Mouse (Mus musculus) ES-E14 (cell line): ENCODE data around the gene Rpl39. TPM values are rescaled to one million over a fixed set of nuclear protein-coding genes. Genes with fewer than 3 reads are reported as not detected.

Source experiments
- DNase-seq: peaks from one replicate; pipeline ENCODE4 v3.0.0-alpha.2; 2013; ENCODE audit warnings: low read depth, low spot score
- H3K27ac ChIP-seq: 2 replicates; pipeline ENCODE4 v1.5.1; 2012; ENCODE audit warnings: low read depth, mild to moderate bottlenecking, low read length, moderate library complexity, mixed read lengths; ENCODE audit not compliant: poor library complexity, insufficient read depth, severe bottlenecking
- H3K36me3 ChIP-seq: 2 replicates; pipeline ENCODE4 v1.6.1; 2012; ENCODE audit warnings: mild to moderate bottlenecking, low read length, moderate library complexity, mixed read lengths; ENCODE audit not compliant: control insufficient read depth, poor library complexity, insufficient read depth, severe bottlenecking
- H3K4me1 ChIP-seq, 2 experiments: fragments of 150-350 bp in 1 of 2; sonication (generic) in 1 of 2; 2 replicates each; pipeline ENCODE4 v1.6.1; 2012; ENCODE audit warnings: low read length in 2 of 2, mild to moderate bottlenecking in 1 of 2, mixed read lengths in 1 of 2; ENCODE audit not compliant: control insufficient read depth in 2 of 2, insufficient read depth in 2 of 2, poor library complexity in 1 of 2
- H3K4me3 ChIP-seq, 2 experiments: fragments of 150-350 bp in 1 of 2; sonication (generic) in 1 of 2; 2 replicates each; pipeline ENCODE4 v1.5.1; 2012; ENCODE audit warnings: low read length in 2 of 2, low read depth in 1 of 2, mild to moderate bottlenecking in 1 of 2, mixed read lengths in 1 of 2; ENCODE audit not compliant: insufficient read depth in 1 of 2, poor library complexity in 1 of 2, severe bottlenecking in 1 of 2
- H3K9ac ChIP-seq: 2 replicates; pipeline ENCODE4 v1.6.1; 2012; ENCODE audit warnings: low read depth, mild to moderate bottlenecking, low read length, mixed read lengths; ENCODE audit not compliant: poor library complexity, insufficient read depth, severe bottlenecking
- H3K9me3 ChIP-seq: fragments of 150-350 bp; sonication (generic); 2 replicates; pipeline ENCODE4 v1.6.1; 2012; ENCODE audit warnings: low read depth, mild to moderate bottlenecking, low read length; ENCODE audit not compliant: control insufficient read depth, insufficient read depth
- CHD2 ChIP-seq: IDR thresholded peaks from 2 replicates; pipeline ENCODE4 v1.6.1; 2014; ENCODE audit warnings: mild to moderate bottlenecking, low read depth, low read length, inconsistent platforms
- HCFC1 ChIP-seq: IDR thresholded peaks from 2 replicates; pipeline ENCODE4 v1.6.1; 2012; ENCODE audit warnings: low read length, inconsistent platforms, borderline replicate concordance; ENCODE audit not compliant: insufficient read depth
- MAFK ChIP-seq: IDR thresholded peaks from 2 replicates; pipeline ENCODE4 v1.6.1; 2014; ENCODE audit warnings: mild to moderate bottlenecking, low read depth, low read length, inconsistent platforms; ENCODE audit not compliant: insufficient read depth
- ZC3H11A ChIP-seq: IDR thresholded peaks from 2 replicates; pipeline ENCODE4 v1.6.1; 2012; ENCODE audit warnings: low read depth, mild to moderate bottlenecking, inconsistent platforms, low read length, borderline replicate concordance
- ZNF384 ChIP-seq: IDR thresholded peaks from 2 replicates; pipeline ENCODE4 v1.6.1; 2012; ENCODE audit warnings: low read depth, low read length, inconsistent platforms
- in situ Hi-C, 2 experiments: fragments of 600-800 bp; cut with MboI; formaldehyde crosslinking; loops; one replicate each; pipeline ENCODE4 v1.15.1; 2025; ENCODE audit warnings: low sequenced_read_pairs in 2 of 2, inconsistent platforms in 1 of 2; ENCODE audit not compliant: unreplicated experiment in 2 of 2
- total RNA-seq: library from RNA; depleted of rRNA; stranded (reverse); fragments of 300-350 nt; gene quantifications from 2 replicates; pipeline ENCODE4 v1.2.3, GENCODE M21; 2012; rRNA removed

Gene Rpl39
- total RNA-seq, 1 experiment = 1,684 TPM

DNA sequence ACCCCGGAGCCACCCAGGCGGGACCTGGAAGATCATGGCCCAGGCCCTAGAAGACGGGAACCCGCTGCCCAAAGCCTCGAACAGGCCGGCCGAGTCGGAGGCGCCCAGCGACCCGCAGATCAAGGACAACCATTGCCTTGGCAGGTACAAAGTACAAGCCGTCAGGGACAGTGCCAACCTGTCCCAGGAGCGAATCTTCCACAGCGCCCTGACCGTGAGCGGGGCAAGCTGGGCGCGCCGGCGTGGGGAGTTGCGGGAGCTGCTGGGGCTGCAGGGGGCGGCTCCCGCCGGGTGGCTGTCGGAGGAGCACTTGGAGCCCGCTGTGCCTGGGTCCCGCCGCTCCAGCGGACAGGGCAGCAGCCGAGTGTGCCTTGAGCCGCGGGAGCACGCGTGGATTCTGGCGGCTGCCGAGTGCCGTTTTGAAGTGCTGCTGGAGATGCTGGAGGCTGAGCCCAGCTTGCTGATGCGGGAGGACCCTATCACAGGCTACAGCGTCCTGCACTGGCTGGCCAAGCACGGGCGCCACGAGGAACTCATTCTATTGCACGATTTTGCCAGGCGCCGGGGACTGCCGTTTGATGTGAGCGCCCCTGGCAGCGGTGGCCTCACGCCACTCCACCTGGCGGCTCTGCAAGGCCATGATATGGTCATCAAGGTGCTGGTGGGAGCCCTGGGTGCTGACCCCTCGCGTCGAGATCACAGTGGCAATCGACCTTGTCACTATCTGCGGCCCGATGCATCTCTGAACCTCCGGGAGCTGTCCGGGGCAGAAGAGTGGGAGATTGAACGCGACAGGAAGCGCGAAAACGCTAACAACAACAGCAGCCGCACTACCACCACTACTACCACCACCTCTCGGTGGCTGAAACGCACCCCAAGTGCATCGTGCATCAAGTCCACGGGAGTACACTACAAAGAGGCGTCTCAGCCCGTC lies 36.0 kb downstream of the Rpl39 start:
- no peaks in the 10 kb centered on the region for H3K9me3 ChIP-seq
- H3K27ac ChIP-seq = no peak overlapping the region
- 0 out of 4 replicates have a peak, but pooled peaks cover 0 to 2% of the 10 kb centered on the region in 2 experiments for H3K4me1 ChIP-seq
- H3K4me3 ChIP-seq = peak overlapping the region; percentile 36 to 52
- H3K36me3 ChIP-seq = no peaks in the 10 kb centered on the region
- in situ Hi-C loops = no loop called here
- H3K9ac ChIP-seq = peak overlapping the region; percentile 29; the same call in 1 of the 2 replicates
- TF ChIP-seq CHD2 = no peak
- TF ChIP-seq MAFK = no peak
- no peak for TF ChIP-seq ZNF384
- TF ChIP-seq HCFC1 = no peak
- no peak for TF ChIP-seq ZC3H11A
- no peak for DNase-seq

GRCm38 (mm10) chrX:37048066-37048889 lies 36.9 kb downstream of the Rpl39 start, which contains the start of gene Sowahd:
Gene Sowahd, plus strand, starts transcription at chrX:37048845.
- DNase-seq = no peak
- Histone ChIP-seq H3K36me3 (no peaks in the 10 kb centered on the region), H3K4me3 (peak within 1 kb of the TSS; percentile 36 to 52), H3K27ac (no peak within 1 kb of the TSS), H3K9ac (peak within 1 kb of the TSS; percentile 29; the same call in 1 of the 2 replicates), H3K4me1 (0 out of 4 replicates have a peak, but pooled peaks cover 0 to 2% of the 10 kb centered on the region in 2 experiments), H3K9me3 (no peaks in the 10 kb centered on the region)
- in situ Hi-C loops = no loop called here
- TF ChIP-seq CHD2 (no peak), MAFK (no peak), ZNF384 (no peak), ZC3H11A (no peak), HCFC1 (no peak)

GRCm38 (mm10) chrX:37042726-37043125 lies 42.5 kb downstream of the Rpl39 start:
- DNase-seq = no peak
- in situ Hi-C loops = no loop called here
- H3K9me3 ChIP-seq = no peaks in the 10 kb centered on the region
- H3K4me1 ChIP-seq = no peaks in the 10 kb centered on the region
- no peak overlapping the region for H3K4me3 ChIP-seq
- TF ChIP-seq HCFC1 (no peak), CHD2 (no peak), MAFK (no peak), ZC3H11A (no peak), ZNF384 (no peak)
- H3K9ac ChIP-seq = no peak overlapping the region
- no peaks in the 10 kb centered on the region for H3K36me3 ChIP-seq
- H3K27ac ChIP-seq = no peak overlapping the region

Other genes starting within 250 kb of the Rpl39 start
- 57.3 and 77.3 TPM in 2 replicates for gene Ube2a, start 211.5 kb downstream of the Rpl39 start, total RNA-seq
- gene C330007P06Rik, start 211.3 kb downstream of the Rpl39 start, total RNA-seq = 27.4 and 30.2 TPM in 2 replicates
- 9.3 and 12.5 TPM in 2 replicates for gene Nkrf, start 182.5 kb downstream of the Rpl39 start, total RNA-seq
- 6.4 TPM in 2 replicates for gene Sept6, start 93.6 kb downstream of the Rpl39 start, total RNA-seq
- gene Sowahd, start 36.6 kb downstream of the Rpl39 start, total RNA-seq = not detected in 2 replicates
- 15.0 and 18.8 TPM in 2 replicates for gene Upf3b, start 24.9 kb upstream of the Rpl39 start, total RNA-seq
- gene Nkap, start 41.4 kb upstream of the Rpl39 start, total RNA-seq = 8.2 and 10.9 TPM in 2 replicates
- not detected in 2 replicates for gene Akap14, start 83.4 kb upstream of the Rpl39 start, total RNA-seq
- 353 and 389 TPM in 2 replicates for gene Ndufa1, start 105.8 kb upstream of the Rpl39 start, total RNA-seq
- 5.6 and 6.3 TPM in 2 replicates for gene Rnf113a1, start 105.8 kb upstream of the Rpl39 start, total RNA-seq
- gene Gm9, start 125.6 kb upstream of the Rpl39 start, total RNA-seq = 2.3 and 2.9 TPM in 2 replicates
- 1.4 and 3.0 TPM in 2 replicates for gene Rhox1, start 136.9 kb upstream of the Rpl39 start, total RNA-seq
- gene Rhox2a, start 159.6 kb upstream of the Rpl39 start, total RNA-seq = 1.8 and 7.2 TPM in 2 replicates
- gene Rhox3a, start 164.5 kb upstream of the Rpl39 start, total RNA-seq = not detected in 2 replicates
- not detected in 2 replicates for gene Rhox4a, start 179.9 kb upstream of the Rpl39 start, total RNA-seq